Mouse (Mus musculus): ENCODE data around the gene Lmcd1.

GRCm38 (mm10) chr6:112309330-112309938, 35.9 kb downstream of the Lmcd1 start:
- no peak for TF ChIP-seq GATA1 (IDR thresholded peaks at IDR 0.05; ENCODE audit: borderline replicate concordance, low read length)
- no peak for TF ChIP-seq FLI1 (IDR thresholded peaks at IDR 0.05; ENCODE audit: low read length)
